Mouse (Mus musculus) MEL (cell line): ENCODE data around the gene Tmem131.

Source experiments
- CHD1 ChIP-seq: IDR thresholded peaks from 2 replicates; pipeline ENCODE4 v1.6.1; 2012; ENCODE audit warnings: low read depth, mild to moderate bottlenecking, inconsistent platforms, low read length, improper control_type of control experiment
- CTCF ChIP-seq, 3 experiments: IDR thresholded peaks in 2 of 3; conservative IDR thresholded peaks in 1 of 3; 2 replicates each; pipeline ENCODE4 v1.5.1; 2011 to 2012; ENCODE audit warnings: low read length in 3 of 3, low read depth in 2 of 3, mild to moderate bottlenecking in 2 of 3, improper control_type of control experiment in 1 of 3, inconsistent platforms in 1 of 3, mixed read lengths in 1 of 3, moderate library complexity in 1 of 3; ENCODE audit not compliant: control insufficient read depth in 1 of 3, insufficient read depth in 1 of 3, poor library complexity in 1 of 3, severe bottlenecking in 1 of 3
- E2F4 ChIP-seq: IDR thresholded peaks from 2 replicates; pipeline ENCODE4 v1.6.1; 2011; ENCODE audit warnings: low read depth, low read length, improper control_type of control experiment, borderline replicate concordance
- MYC ChIP-seq: IDR thresholded peaks from 2 replicates; pipeline ENCODE4 v1.6.1; 2011; ENCODE audit warnings: low read depth, mild to moderate bottlenecking, low read length, improper control_type of control experiment, moderate library complexity
- NELFE ChIP-seq: IDR thresholded peaks from 2 replicates; pipeline ENCODE4 v1.6.1; 2011; ENCODE audit warnings: low read depth, low read length, improper control_type of control experiment
- POLR2A ChIP-seq, 2 experiments: IDR thresholded peaks; 2 replicates each; pipeline ENCODE4 v1.6.1; 2011 to 2012; ENCODE audit warnings: low read length in 2 of 2, mild to moderate bottlenecking in 2 of 2, control low read depth in 1 of 2, improper control_type of control experiment in 1 of 2, low read depth in 1 of 2, moderate library complexity in 1 of 2; ENCODE audit not compliant: control insufficient read depth in 1 of 2, insufficient read depth in 1 of 2, poor library complexity in 1 of 2
- USF1 ChIP-seq: IDR thresholded peaks from 2 replicates; pipeline ENCODE4 v1.6.1; 2014; ENCODE audit warnings: low read depth, mild to moderate bottlenecking, inconsistent platforms, low read length, improper control_type of control experiment, moderate library complexity

DNA sequence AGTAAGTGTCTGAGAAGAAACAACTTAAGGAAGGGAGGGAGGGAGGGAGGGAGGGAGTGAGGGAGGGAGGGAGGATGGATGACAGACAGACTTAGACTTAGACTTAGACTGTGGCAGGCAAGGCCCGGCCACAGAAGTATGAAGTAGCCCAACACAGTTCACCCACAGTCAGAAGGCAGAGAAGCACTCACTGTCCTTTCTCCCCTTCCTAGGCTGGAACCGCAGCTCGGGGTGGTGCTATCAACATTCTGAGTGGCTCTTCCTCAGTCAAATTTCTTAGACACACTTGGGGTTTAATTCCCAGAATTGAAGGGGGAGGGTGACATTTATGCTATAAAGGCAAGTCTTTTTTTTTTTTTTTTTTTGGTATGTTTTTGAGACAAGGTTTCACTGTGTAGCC lies 51.0 kb downstream of the Tmem131 start:
- TF ChIP-seq CTCF (IDR thresholded peaks at IDR 0.05 in 2 of 3, conservative IDR thresholded peaks at IDR 0.05 in 1 of 3; ENCODE audit: control insufficient read depth in 1 of 3, insufficient read depth in 1 of 3, low read depth in 2 of 3, low read length in 3 of 3, poor library complexity in 1 of 3, severe bottlenecking in 1 of 3), result no peak
- TF ChIP-seq CHD1, result no peak
- no peak for TF ChIP-seq MYC
- TF ChIP-seq POLR2A (IDR thresholded peaks at IDR 0.05; ENCODE audit: control insufficient read depth in 1 of 2, insufficient read depth in 1 of 2, low read depth in 1 of 2, low read length in 2 of 2, poor library complexity in 1 of 2), result no peak
- TF ChIP-seq NELFE, result no peak
- no peak for TF ChIP-seq USF1
- no peak for TF ChIP-seq E2F4
